15 mouse cellular contexts compared by ENCODE assay signal in the genomic region with DNA sequence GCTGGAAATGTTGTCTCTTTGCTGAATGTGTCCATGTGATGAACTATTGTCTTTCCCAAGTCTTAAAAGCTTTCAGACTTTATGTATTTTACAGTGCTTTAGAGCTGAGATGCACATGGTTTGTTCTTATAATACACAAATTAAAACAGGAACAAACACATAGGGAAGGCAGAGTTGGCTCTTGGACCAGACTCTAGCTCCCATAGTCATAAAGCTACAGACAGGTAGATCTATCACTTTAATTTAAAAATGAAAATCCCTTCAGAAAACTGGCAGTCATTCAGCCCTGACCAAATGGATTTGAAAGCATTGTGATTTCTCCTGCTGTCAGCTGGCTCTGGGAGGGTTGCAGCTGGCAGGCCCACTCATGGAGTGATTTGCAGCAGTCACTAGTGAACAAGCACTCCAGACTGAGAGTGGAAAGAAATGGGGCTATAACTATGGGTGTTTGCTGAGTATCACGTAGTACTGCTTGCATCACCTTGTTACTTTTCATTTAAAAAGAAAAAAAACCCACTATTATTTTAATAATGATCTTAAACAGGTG.
DNase-seq lines count a peak whose midpoint lies in the region; ATAC-seq lines count a peak whose summit lies in the region.
"Had no signal": no experiment of that assay in that cellular context is flagged by ENCODE, and none has a peak within 500 bp of the region (broad histone marks: within the 10 kb centered on the region; RNA-seq: fewer than 3 reads in every experiment).

No protein-coding gene starts in this region.

- peak; percentile 12 to 30 for DNase-seq in cerebellum, postnatal 25 days
- no peak for DNase-seq in cerebellum, adult 8-10 months
- DNase-seq in layer of hippocampus, adult 18-20 months (ENCODE audit: low spot score in 2 of 2), result peak; percentile 9 to 23
- DNase-seq in layer of hippocampus, adult 9-11 months, result no peak
- DNase-seq in brain, adult 2 months (ENCODE audit: low read depth, low spot score), result peak; percentile 51
- DNase-seq in layer of hippocampus, adult 9-10 months (ENCODE audit: low spot score), result peak; percentile 4
- DNase-seq in urinary bladder, postnatal 25 days (ENCODE audit: low spot score), result no peak
- DNase-seq: adrenal gland, postnatal 25 days; kidney, adult 2 months; kidney, postnatal 14 days; spleen, adult 18-20 months; thymus, postnatal 25 days had no signal

- ATAC-seq in monocyte, adult 5-6 weeks (replicated peaks; ENCODE audit: insufficient number of reproducible peaks, low FRiP score, low TSS enrichment, poor library complexity, severe bottlenecking), result no peak
- ATAC-seq: forebrain, embryonic 16.5 days; lung, postnatal 0 days had no signal

Comparison
In these comparisons a context has a peak if more than half of its experiments do, and no peak if none do; other contexts are left out.
1. DNase-seq: peak in cerebellum, postnatal 25 days (2 of 2), layer of hippocampus, adult 18-20 months (2 of 2), brain, adult 2 months (single experiment) and layer of hippocampus, adult 9-10 months (single experiment); none in cerebellum, adult 8-10 months (single experiment), layer of hippocampus, adult 9-11 months (single experiment) and urinary bladder, postnatal 25 days (single experiment).